Mouse (Mus musculus) left cerebral cortex, adult 8-10 months (tissue): ENCODE data around the gene Slc35f5. TPM values are rescaled to one million over a fixed set of nuclear protein-coding genes. Genes with fewer than 3 reads are reported as not detected.
"Not testable (repeated sequence)": the region's sequence is repeated elsewhere in the genome, so short reads cannot be mapped to it uniquely, and the experiment has no call there.

Experiments used
- DNase-seq, 2 experiments: peaks; one replicate each; pipeline ENCODE4 v3.0.0; 2022; ENCODE audit warnings: low spot score in 2 of 2
- total RNA-seq, 4 experiments: library from RNA; stranded (reverse); gene quantifications; 2 replicates each; pipeline ENCODE4 v1.2.4; 2022

The Slc35f5 gene
- 10 to 100 TPM; 18.8 to 22.1 (median 21.0) TPM for total RNA-seq

DNA sequence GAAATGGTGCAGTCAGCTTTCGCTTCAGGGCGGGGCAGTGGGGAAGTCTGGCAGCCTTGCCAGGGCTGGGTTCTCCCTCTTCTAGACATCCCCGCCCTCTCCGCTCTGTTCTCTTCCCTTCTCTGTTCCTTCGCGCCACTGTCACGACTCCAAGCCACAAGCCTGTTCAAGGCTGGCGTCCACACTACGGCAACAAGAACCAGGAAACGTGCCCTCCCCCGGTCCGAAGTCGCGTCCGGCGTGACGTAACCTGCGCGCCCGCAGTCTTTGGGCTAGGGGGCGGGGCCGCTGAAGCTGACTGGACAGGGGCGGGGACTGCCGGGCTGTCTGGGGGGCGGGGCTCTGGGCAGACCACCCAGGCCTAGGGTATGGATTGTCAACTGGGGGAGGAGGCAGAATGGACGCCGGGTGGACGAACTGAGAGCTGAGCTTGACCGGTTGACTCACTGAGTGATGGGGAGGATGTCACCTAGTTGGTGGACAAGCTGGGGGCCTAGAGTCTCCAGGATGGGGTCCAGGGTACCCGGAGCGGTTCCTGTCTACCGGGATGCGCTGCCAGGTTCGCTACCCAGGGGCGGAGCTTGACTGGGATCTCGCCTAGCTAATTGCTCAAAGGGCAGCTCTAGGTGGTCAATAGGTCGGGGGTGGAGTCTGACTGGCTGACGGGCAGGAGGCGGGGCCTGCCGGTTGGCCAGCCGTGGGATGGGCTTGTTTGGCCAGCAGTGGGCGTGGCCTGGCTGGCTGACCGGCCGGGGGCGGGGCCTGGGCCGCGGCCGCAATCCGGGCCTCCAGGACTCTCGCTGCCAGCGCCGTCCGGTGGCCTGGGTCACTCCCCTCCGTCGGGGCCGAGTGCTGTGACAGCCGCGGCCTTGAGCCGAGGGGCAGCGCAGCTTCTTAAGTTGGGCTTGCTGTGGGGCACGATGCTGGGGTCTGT is at the start of gene Slc35f5:
Gene Slc35f5 (plus strand): TSS at position 337 of the 934 bp plus-strand sequence.
- peak; percentile 85 to 96 for DNase-seq

DNA sequence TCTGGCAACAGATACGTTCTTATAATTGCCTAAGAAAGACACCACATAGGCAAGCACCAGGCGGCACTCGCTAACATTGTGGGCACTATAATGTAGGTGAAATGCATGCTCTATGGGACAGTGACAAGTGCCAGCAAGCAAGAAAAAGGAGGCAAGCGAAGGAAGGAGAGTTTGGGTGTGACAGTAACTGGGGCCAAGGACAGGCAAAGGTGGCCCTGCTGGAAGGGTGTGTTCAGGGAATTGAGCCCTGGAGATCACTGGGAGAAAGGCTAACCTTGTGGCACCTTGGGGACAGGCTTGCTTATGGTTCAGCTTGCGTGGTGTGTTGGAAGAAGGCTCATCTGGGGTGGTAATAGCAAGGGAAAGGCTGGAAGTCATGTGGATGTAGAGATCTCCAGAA is 45.7 kb upstream of the Slc35f5 start:
- no peak for DNase-seq

DNA sequence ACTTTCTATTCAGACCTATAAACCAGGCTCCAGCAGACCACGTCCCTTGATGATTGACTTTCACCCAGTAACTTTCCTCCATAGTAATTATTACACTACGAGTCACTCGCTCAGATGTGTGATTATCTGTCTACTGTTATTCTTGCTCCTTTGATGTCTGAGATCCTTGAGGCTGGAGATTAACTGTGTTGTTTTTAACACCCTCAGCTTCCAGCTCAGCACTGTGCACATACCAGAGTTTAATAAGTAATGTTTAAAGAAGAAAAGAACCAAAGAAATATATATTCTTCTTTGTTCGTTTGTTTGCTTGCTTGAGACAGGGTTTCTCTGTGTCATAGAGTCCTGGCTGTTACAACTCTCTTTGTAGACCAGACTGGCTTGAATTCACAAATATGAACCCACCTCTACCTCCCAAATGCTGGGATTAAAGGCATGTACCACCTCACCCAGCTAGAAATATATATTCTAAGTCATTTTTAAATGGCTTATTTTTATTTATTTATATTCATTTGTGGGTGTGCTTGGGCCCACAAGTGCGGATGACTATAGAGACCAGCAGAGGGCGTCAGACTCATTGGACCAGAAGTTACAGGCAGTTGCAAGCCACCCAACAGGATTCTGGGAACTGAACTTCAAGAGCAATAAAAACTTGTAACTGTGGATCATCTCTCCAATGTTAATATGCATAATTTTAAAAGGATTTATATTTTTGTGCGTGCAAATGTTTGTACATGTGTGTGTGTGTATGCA is 43.3 kb upstream of the Slc35f5 start:
- DNase-seq, result no peak

DNA sequence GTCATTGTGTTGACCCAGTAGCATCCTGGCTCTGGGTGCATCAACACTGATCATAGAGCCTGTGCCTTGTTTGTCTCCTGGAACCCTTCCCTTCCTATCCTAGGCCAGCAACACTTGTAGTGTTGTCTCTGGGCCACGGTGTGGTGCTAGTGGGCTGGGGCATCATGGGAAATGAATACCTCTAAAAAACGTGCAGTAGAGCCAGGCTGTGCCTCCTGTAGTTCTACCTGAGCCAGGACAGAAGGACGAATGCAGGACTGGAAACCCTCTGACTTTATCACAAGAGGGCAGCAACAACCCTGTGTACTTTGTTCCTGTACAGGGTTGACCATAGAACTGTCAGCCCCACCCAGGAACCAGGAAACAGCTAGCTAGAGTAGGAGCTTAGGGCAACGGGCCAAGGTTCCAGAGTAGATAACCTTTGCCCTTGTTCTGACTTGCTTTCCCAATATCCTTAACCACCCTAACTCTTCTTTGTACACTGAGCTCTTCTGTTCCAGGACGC is 41.2 kb upstream of the Slc35f5 start:
- no peak for DNase-seq

DNA sequence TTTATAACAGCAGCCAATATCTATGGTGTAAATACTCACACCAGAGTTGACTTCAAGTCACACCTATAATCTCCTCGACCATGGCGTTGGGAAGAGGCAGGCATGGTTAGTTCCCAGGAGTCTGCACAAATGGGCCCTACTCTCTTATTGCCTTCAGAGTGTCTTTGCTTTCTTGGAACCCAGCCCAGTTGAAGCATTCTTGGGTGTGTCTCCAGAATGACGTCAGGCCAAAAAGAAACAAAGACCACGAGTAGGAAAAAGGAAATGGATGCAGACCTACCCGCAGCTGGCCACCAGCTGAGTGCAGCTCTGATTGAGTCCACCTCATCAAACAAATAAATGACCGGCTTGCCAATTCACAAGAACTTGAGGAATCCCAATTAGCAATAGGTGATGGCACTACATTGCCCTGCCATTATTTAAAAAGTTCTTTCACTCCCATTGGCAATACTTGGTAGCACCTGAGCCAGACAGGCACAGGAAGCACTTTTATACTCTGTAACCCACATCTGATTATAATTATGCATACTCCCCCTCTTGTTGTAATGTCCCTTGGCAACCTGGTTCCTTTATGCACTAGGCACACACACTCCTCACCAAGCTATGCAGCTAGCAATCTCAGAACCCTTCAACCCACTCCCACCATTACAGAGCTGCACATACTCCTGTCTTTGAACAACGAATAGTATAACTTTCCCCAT is 34.3 kb upstream of the Slc35f5 start:
- no peak for DNase-seq

DNA sequence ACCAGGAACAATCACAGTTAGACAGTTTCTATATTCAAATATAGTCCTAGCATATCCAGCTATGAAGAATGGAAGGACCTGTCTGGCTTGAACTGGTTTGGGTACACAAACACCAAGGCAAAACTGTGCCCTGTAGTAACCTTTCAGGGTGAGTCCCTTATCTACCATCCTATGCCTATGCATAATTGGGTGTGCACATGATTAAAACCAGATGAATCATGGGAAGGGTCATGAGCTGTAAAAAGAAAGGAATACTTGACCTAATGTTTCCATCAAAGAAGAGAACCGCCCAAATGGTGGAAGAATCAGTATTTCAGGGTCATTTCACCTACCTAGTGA is 33.8 kb upstream of the Slc35f5 start:
- no peak for DNase-seq

DNA sequence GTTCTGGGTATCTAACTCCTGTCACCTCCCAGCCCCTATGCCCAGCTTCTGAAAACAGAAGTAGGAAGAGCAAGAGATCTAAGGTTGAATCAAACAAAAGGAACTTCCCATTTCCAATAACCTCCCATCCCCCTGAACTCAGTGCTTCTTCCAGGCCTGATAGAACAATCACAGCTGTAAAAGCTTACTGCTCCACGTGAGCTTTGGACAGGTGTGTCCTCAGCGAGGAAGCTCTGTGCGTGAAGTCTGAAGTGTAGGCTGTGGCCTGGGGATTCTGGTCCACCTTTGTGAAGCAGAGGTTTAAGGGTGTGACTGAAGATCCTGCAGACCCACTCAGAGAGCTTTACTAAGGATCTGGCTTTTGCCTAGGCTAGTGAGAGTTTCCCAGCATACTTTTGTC is 33.0 kb upstream of the Slc35f5 start:
- no peak for DNase-seq

DNA sequence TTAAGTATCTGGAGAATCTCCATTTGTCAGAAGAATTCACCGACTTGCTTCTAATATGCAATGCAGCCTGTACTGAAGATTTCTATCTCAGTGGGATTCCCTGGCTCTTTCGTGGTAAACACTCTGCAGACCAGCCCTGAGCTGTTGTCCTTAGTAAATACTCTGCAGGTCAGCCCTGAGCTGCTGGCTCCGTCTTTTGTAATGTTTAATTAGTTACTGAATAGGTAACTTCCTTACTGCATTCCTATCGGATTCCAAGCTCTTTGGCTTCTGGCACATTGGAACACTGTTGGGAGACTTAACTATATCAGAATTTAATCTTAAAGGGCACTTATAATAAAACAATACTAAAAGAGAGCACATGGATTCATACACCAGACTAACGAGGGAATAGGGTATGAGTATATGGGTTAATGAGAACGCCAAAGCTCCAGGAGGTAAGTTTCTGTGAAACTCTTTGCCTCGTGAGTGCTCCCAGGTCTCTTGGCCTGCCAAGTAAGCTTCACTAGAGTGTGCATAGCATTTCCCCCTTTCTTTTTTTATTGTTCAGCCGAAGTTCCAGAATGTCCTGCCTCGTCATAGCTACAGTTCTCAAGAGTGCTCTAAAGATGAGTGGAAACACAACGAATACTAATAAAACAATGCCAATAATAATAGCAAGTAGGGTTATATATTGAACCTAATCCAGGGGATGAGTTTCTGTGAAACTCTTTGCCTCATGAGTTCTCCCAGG is 27.0 kb upstream of the Slc35f5 start:
- not testable (repeated sequence) for DNase-seq

DNA sequence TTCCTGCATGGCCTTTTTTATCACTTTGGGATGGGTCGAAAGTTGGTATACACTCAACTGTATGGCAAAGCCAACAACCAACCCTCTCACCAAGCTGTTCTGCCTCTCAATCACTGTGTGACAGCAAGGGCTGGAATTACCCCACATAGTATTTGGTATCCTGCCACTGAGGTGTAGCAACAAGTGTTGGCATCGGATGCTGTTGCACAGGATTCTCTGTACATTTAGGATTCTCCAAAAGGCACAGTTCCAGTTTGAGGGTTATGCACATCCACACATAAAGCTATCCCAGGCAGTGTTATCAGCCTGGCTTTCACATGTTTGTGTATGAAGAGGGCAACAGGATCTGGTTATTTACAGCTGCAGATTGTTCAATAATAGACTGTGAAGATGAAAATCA is 23.3 kb upstream of the Slc35f5 start:
- no peak for DNase-seq

DNA sequence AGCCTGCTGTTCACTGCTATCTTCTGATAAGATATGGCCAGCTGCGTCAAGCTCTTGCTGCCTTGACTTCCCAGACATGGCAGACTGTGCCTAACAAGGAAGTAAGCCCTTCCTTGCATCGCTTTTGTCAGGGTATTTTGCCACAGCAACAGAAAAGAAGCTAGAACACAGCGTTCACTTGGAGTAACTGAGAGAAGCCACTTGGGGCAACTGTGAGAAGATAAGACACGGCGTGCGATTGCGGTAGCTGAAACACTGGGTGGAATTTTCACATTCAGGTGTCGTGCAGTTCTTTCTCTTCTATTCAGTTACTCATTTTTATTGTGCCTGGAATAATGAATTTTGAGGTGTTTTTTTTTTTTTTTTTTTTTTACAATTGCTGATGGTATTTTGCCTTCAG is 22.6 kb upstream of the Slc35f5 start:
- no peak for DNase-seq

DNA sequence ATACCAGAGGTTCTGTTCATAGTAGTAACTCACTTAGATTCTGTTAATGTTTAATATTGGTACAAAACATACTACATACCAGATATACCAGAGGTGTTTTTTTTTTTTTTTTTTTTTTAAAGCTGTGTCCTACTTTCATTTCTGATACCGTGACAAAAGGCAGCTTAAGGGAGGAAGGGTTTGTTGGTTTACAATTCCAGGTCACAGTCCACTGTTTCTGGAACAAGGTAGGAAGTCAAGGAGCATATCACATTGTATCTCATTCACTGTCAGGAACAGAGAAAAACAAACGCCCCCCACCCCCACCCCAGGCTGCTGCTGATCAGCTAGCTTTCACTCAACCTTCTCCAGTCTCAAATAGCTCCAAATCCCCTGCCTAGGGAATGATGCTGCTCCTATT is 21.1 kb upstream of the Slc35f5 start:
- no peak for DNase-seq

DNA sequence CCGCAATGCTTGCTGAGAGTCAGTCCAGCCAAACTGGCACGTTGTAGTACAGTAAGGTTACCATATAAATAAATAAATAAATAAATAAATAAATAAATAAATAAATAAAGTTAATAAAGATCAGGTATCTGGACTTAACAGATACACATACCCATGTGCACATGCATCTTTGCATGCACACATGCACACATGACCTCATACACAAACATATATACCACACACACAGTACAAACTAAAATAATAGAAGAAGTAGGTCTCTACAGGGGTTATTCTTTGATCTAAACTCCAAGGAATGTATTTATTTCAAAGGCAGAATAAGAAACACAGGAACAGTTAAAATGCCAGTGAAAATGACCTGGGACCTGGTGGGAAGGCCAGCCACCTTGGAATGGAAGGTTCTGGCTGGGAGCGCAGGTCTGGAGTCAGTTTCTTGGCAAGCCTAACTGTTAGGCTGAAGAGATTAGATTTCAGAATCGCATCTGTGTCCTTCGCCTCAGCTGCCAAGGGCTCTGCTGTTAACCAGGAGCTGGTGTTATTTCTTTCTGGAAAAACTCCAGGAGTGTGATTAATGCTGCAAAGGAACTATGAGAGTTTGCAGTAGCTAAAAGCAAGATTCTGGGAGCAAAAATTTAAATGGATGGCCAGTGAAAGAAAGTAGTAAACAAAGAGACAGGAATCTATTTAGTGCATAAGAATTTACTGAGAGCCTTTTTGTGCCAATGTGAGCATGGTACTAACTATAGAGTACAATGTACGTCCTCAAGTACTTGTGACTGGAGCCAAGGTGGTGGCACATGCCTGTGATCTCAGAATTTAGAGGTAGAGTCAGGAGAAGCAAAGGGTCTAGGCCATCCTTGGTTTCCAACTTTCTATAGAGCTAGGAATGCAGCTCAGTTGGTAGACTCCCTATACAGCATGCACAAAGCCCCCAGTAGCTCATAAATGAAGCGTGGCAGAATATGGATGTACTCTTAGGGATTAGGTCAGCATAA is 18.1 kb upstream of the Slc35f5 start:
- DNase-seq, result peak in 1 of 2 experiments; percentile 18

DNA sequence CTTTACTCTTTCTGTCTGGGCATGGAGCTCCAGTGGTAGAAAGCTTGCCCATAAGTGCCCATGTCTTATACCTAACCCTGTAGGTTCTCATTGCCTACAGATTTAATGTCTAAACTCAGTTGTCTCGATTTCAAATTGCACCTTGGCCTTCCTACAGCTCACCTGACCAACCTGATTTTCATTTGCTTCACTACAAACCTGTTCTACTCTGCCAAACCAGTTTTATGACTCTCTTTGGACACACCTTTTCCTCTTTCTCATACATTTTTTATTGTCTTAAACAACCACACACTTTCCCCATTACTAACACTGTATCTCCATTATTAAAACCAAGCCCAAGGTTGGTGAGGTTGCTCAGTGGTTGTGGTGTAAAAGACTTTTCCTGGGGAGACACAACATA is 10.5 kb upstream of the Slc35f5 start:
- DNase-seq, result no peak

DNA sequence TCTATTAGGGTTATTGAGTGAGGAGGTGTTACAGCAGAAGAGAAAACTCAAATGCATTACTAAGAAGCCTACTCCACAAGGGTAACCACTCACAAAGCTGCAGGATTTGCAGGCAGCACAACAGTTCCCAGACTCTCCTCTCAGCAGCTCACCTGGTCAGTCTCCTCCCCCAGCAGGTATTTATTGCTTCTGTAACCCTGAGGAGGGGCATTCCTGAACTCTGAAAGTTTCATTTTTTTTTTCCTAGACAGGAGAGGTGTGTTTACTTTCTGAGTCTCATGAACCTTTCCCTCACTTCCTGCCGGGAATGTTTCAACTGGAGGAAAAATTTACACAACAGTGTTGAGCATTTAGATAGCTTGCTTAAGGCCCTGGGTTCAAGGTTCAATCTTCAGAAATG is 10.0 kb upstream of the Slc35f5 start:
- no peak for DNase-seq

DNA sequence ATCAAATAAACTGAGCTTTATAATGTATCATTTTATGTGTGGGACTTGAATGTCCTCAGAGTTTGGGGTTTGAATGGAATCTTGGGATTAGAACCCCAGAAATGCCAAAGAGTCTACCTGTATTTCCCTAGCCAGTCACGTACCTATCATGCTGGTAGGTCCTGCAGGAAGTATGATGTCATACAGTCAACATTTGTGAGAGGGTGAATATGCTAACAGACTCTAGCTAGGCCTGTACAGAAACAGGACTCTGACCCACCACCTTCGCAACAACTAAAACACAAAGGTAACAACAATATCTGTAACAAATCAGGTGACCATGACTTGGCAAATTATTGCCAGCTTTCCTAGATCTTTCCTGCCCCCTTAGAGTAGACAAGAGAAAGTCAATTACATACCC is 8.8 kb upstream of the Slc35f5 start:
- DNase-seq, result no peak

DNA sequence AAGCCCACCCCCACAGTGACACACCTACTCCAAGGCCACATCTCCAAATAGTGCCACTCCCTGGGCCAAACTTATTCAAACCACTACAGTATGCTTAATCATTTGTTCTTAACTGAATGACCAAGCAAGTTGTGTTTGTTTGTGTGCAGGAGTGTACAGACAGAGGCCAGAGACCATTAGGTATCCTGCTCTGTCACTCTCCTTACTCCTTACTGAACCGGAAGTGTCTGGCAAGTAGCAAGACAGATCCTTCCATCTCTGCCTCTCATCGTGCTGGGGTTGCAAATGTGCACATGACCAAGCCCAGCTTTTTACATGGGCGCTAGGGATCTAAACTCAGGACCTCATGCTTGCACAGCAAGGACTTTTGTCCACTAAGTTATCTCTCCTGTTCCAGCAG is 1.1 kb upstream of the Slc35f5 start:
- no peak for DNase-seq

DNA sequence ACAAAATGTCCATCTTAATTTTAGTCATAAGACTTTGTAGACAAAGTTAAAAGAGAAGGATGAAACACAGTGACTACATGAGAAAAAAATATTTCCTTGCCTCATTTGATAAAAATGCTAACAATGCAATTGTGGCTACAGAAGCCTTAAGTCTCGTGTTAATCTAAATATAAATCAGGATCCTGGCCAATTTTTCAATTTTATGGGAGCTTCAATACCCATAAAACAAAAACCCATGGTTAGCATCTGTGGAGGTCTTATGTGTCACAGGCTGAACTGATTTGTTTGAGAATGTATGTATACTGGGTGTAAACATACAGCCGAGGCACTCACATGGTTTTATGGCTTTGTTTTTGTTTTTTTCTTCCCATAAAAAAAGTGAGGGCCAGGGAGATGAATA is 674 bp upstream of the Slc35f5 start:
- DNase-seq, result no peak

DNA sequence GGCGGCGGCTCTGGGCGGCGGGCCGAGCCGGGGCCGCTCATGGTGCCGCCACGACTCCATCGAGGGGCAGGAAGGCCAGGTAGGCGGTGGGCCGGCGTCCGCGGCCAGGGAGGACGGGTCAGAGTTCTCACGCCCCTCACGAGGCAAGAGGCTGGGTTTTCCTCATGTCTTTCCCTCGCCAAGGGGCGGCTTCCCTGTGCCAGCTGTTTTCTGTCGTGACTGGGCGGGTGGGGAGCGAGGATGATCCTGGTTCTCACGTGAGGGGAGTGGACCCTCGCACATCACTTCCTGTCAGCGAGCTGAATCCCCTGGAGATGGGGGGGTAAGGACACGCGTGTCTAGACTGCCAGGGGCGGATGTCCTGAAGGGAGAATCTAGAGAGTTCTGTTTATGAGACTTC is 811 bp downstream of the Slc35f5 start:
- DNase-seq, result peak in 1 of 2 experiments; percentile 58

DNA sequence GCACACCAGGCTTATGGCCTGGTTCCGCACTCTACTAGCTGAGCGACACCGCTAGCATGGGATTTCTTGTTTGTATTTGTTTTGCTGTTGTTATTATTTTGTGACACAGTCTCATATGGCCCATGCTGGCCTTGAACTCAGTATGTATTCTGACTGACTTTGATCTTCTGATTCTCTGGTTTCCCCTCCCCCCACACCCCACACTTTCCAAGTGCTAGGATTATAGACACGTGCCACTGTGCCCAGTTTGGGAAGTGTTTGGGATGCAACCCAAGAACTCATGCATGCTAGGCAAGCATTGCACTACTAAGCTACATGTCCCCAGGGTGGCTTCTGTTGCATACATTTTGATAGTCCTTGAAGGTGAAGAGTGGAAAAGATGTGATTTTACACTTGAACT is 1.4 kb downstream of the Slc35f5 start:
- DNase-seq, result peak in 1 of 2 experiments; percentile 13

DNA sequence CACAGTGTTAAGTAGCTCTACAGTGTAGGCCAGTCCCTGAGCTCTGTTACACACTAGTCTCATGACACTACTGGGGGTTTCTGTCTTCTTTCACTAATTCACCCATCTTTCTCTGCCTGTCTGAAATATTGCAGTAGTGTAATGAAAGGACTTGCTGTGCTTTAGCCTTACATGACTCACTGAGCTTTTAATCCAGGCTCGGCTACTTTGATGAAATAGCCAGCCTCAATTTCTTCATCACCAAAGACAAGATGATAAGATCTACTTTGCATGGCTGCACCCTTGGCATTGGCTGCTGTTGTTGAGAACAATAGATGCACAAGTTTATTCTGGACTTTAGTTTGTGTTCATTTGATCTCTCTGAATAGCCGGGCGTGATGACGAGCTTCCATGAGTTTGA is 7.7 kb downstream of the Slc35f5 start:
- DNase-seq, result no peak
